Mouse (Mus musculus) kidney, adult 2 months (tissue): ENCODE data around the gene Trim14.

ENCODE experiments used
- CTCF ChIP-seq: fragments of 200-500 bp; conservative IDR thresholded peaks from 2 replicates; pipeline ENCODE4 v1.5.1; 2011; ENCODE audit warnings: low read depth, mild to moderate bottlenecking, control low read depth, low read length, moderate library complexity, mixed read lengths; ENCODE audit not compliant: insufficient read depth, insufficient read length
- POLR2A ChIP-seq: fragments of 200-500 bp; IDR thresholded peaks from one replicate; pipeline ENCODE4 v1.6.1; 2011; ENCODE audit warnings: low read depth, low read length, control low read depth

DNA sequence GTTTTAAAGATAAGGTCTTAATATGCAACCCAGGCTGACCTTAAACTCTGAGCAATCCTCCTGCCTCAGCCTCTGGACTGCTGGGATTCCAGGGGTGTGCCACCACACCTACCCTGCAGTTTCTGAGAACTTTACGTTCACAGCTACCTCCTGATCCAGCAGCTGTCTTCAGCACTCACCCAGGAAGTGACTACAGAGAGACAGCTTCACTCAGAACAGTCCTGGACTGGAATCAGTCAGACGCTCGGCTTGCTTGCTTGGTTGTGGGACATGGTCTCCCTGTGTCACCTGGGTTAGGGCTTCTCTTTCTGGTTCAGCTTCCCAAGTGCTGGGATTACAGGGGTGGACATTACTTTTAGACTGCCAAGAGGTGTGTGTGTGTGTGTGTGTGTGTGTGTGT lies 21.0 kb upstream of the Trim14 start:
- no peak for TF ChIP-seq CTCF
- no peak for TF ChIP-seq POLR2A
